Mouse (Mus musculus) gonadal fat pad, adult 2 months (tissue): Measurements from ENCODE around the gene Kdm8. TPM values are rescaled to one million over a fixed set of nuclear protein-coding genes. Genes with fewer than 3 reads are reported as not detected.

Source experiments
- DNase-seq: peaks from one replicate; pipeline ENCODE4 v3.0.0-alpha.2; 2012; ENCODE audit warnings: low read depth
- polyA plus RNA-seq: library from polyadenylated mRNA; depleted of rRNA; stranded (reverse); fragments of >200 nt; gene quantifications from 2 replicates; pipeline ENCODE4 v1.2.3, GENCODE M21; 2012

Gene Kdm8
- polyA plus RNA-seq, 1 experiment: 3.7 TPM

- DNase-seq: no peak
Measured at GRCm38 (mm10) chr7:125453671-125454070, 9.2 kb downstream of the Kdm8 start.

- no peak for DNase-seq
Measured at GRCm38 (mm10) chr7:125462200-125462599, 17.7 kb downstream of the Kdm8 start.

GRCm38 (mm10) chr7:125469937-125470336 is 25.5 kb downstream of the Kdm8 start:
- no peak for DNase-seq

- no peak for DNase-seq
Measured at GRCm38 (mm10) chr7:125470901-125471300, 26.4 kb downstream of the Kdm8 start.

- DNase-seq: no peak
Measured at GRCm38 (mm10) chr7:125471991-125472741, 27.7 kb downstream of the Kdm8 start.

- no peak for DNase-seq
Measured at GRCm38 (mm10) chr7:125474535-125474934, 30.1 kb downstream of the Kdm8 start.

GRCm38 (mm10) chr7:125475601-125476251 is 31.2 kb downstream of the Kdm8 start:
- DNase-seq: no peak

- no peak for DNase-seq
Measured at GRCm38 (mm10) chr7:125478391-125478984, 34.0 kb downstream of the Kdm8 start.

- DNase-seq: no peak
Measured at GRCm38 (mm10) chr7:125480518-125480917, 36.0 kb downstream of the Kdm8 start.

GRCm38 (mm10) chr7:125482339-125482738 is 37.9 kb downstream of the Kdm8 start:
- DNase-seq: no peak

- DNase-seq: no peak
Measured at GRCm38 (mm10) chr7:125482886-125483285, 38.4 kb downstream of the Kdm8 start.

GRCm38 (mm10) chr7:125484791-125485190 is 40.3 kb downstream of the Kdm8 start:
- no peak for DNase-seq

- DNase-seq: no peak
Measured at GRCm38 (mm10) chr7:125486121-125486630, 41.7 kb downstream of the Kdm8 start.

- DNase-seq: no peak
Measured at GRCm38 (mm10) chr7:125487126-125487525, 42.6 kb downstream of the Kdm8 start.

GRCm38 (mm10) chr7:125488706-125489105 is 44.2 kb downstream of the Kdm8 start:
- DNase-seq: no peak

GRCm38 (mm10) chr7:125489636-125490035 is 45.2 kb downstream of the Kdm8 start:
- no peak for DNase-seq

GRCm38 (mm10) chr7:125490947-125491735 is 46.7 kb downstream of the Kdm8 start, which contains the start of gene Nsmce1:
TSS of gene Nsmce1 (minus strand) at chr7:125491596.
- DNase-seq: no peak

- DNase-seq: no peak
Measured at GRCm38 (mm10) chr7:125491760-125492159, 47.3 kb downstream of the Kdm8 start.

- no peak for DNase-seq
Measured at GRCm38 (mm10) chr7:125492551-125492950, 48.1 kb downstream of the Kdm8 start.

- DNase-seq: no peak
Measured at GRCm38 (mm10) chr7:125495864-125496440, 51.5 kb downstream of the Kdm8 start.
